Mouse (Mus musculus) olfactory bulb, adult 2 months (tissue): ENCODE data around the gene Synm.
A peak's percentile ranks its signal among the peaks of the same experiment; 100 is the strongest.

Experiments used
- CTCF ChIP-seq: fragments of 200-500 bp; IDR thresholded peaks from 2 replicates; pipeline ENCODE4 v1.5.1; 2012; ENCODE audit warnings: low read depth, mild to moderate bottlenecking, low read length, moderate library complexity; ENCODE audit not compliant: insufficient read depth
- POLR2A ChIP-seq: fragments of 200-500 bp; IDR thresholded peaks from 2 replicates; pipeline ENCODE4 v1.6.1; 2012; ENCODE audit warnings: mild to moderate bottlenecking, low read depth, low read length, moderate library complexity; ENCODE audit not compliant: insufficient read depth

- no peak for TF ChIP-seq POLR2A
- peak; percentile 16; the same call in 1 of the 2 replicates for TF ChIP-seq CTCF
Observed at GRCm38 (mm10) chr7:67700846-67701245, 58.7 kb downstream of the Synm start.
